Mouse (Mus musculus): Measurements from ENCODE around the gene Arhgap42. TPM values are rescaled to one million over a fixed set of nuclear protein-coding genes. Genes with fewer than 3 reads are reported as not detected.

Gene Arhgap42
- 32.2 and 36.1 TPM in 2 replicates for polyA plus RNA-seq (2015; fragmentation: Nextera tagmentation; extraction: Ambion mirVana)

DNA sequence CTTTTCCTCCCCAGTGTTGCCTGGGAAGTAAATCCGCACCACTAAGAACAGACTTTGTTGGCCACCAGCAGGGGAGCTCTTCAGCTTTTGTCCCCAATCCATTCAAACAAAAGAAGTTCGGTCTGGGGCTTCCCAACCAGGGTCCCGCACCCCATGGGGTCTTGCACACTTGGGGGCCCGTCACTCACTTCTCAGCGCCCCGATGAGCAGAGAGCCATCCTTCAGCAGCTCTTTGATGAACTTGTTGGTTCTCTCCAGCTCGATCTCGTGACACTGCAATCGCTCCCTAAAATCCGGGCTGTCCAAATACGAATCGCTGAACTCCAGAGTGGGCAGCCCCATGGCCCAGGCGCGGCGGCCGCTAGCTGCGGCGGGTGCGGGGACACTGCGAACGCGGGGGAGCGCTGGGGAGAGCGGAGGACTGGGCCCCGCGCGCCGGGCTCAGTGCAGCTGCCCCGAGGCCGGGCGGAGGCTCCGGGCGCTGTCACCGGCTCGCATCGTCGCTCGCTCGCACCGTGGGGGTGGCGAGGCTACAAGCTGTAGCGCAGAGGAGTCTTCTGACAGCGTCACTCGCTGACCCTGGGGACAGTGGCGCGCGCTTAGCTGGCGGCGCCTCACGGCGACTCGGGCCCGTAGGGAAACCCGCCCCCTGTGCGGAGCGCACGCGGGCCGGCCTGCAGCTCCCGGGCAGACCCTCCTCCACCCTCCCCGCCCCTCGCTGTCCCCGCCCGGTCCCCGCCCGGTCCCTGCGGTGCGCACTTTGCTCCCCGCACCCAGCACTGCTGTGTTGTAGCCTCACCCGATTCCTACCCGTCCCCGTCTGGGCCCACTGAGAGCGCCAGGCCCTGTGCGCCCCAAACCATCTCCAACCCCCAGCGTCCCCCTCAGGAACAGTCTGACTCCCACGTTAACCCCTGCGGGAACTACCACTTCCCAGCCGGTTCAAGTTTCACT lies at the start of gene Arhgap42:
Gene Arhgap42 (minus strand): TSS at position 664 of the 954 bp plus-strand sequence.
- Histone ChIP-seq H3K9ac (peak within 1 kb of the TSS; percentile 89), H3K4me3 (replicated peaks) (peak within 1 kb of the TSS; percentile 85), H3K27me3 (replicated peaks) (no peaks in the 10 kb centered on the region), H3K4me2 (peak within 1 kb of the TSS; percentile 62), H3K27ac (peak within 1 kb of the TSS; percentile 94), H3K9me3 (no peaks in the 10 kb centered on the region), H3K36me3 (no peaks in the 10 kb centered on the region), H3K4me1 (no peaks in the 10 kb centered on the region)
- under 1% methylated on average over 74 of the region's 78 CpGs for WGBS
- peak; percentile 93 for ATAC-seq (ENCODE audit: insufficient read depth, low FRiP score, low read depth)

GRCm38 (mm10) chr9:9288140-9288539 lies 49.2 kb upstream of the Arhgap42 start:
- no peak overlapping the region for H3K4me3 ChIP-seq (replicated peaks)
- H3K27ac ChIP-seq = no peak overlapping the region
- no peaks in the 10 kb centered on the region for H3K4me1 ChIP-seq
- no peaks in the 10 kb centered on the region for H3K9me3 ChIP-seq
- 84% methylated on average over 2 of the region's 2 CpGs for WGBS
- H3K27me3 ChIP-seq (replicated peaks) = no peaks in the 10 kb centered on the region
- ATAC-seq (ENCODE audit: insufficient read depth, low FRiP score, low read depth) = no peak
- H3K36me3 ChIP-seq = no peaks in the 10 kb centered on the region
- H3K4me2 ChIP-seq = no peak overlapping the region
- no peak overlapping the region for H3K9ac ChIP-seq

DNA sequence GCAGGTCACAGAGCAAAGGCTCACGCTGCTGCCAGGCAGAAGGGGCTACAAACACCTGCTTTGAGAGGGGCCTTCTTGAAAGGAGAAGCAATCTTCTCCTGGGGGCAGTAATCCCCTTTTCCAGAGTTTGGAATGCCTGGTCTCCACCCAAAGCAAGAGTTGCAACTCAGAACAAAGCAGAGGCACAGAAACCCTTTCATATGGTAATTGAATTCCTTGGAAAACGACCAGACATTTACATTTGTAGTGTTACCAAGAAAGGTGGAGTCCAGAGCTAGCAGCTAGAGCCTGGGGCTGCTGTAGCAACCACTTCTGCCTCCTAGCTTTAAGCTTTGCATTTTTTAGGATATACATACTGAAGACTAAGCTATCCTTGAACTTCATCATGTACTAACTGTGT lies 30.4 kb upstream of the Arhgap42 start:
- no peak overlapping the region for H3K4me2 ChIP-seq
- ATAC-seq (ENCODE audit: insufficient read depth, low FRiP score, low read depth) = no peak
- H3K4me3 ChIP-seq (replicated peaks) = no peak overlapping the region
- WGBS = 23% methylated on average over 2 of the region's 2 CpGs
- H3K27me3 ChIP-seq (replicated peaks) = no peaks in the 10 kb centered on the region
- no peak overlapping the region for H3K9ac ChIP-seq
- no peaks in the 10 kb centered on the region for H3K4me1 ChIP-seq
- no peak overlapping the region for H3K27ac ChIP-seq
- H3K9me3 ChIP-seq = no peaks in the 10 kb centered on the region
- H3K36me3 ChIP-seq = no peaks in the 10 kb centered on the region

- Histone ChIP-seq H3K27ac (no peak overlapping the region), H3K9ac (no peak overlapping the region), H3K9me3 (no peaks in the 10 kb centered on the region), H3K36me3 (no peaks in the 10 kb centered on the region), H3K4me2 (no peak overlapping the region), H3K4me1 (no peaks in the 10 kb centered on the region), H3K4me3 (replicated peaks) (no peak overlapping the region), H3K27me3 (replicated peaks) (no peaks in the 10 kb centered on the region)
- ATAC-seq (ENCODE audit: insufficient read depth, low FRiP score, low read depth) = no peak
- 71% methylated on average over 6 of the region's 6 CpGs for WGBS
Observed at GRCm38 (mm10) chr9:9267606-9268601, 29.0 kb upstream of the Arhgap42 start.

DNA sequence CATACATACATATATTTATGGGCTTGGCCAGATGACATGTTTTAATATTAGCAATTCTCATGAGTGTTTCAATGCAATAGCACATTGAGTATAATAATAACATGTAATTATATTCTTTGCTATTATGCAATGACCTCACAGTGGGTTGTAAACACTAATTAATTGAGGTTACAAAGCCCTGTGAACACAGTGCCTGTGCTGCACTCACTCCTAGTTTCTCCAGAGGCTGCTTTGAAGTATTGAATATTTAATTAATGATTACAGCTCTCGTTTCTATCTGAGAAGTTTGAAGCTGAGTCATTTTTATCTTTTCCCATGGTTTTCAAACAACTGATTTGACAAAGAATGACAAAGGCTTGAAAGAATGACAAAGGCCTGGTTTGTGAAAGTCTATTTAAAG lies 24.6 kb upstream of the Arhgap42 start:
- Histone ChIP-seq H3K9ac (no peak overlapping the region), H3K27me3 (replicated peaks) (no peaks in the 10 kb centered on the region), H3K4me1 (no peaks in the 10 kb centered on the region), H3K9me3 (no peaks in the 10 kb centered on the region), H3K4me3 (replicated peaks) (no peak overlapping the region), H3K36me3 (no peaks in the 10 kb centered on the region), H3K4me2 (no peak overlapping the region), H3K27ac (no peak overlapping the region)
- 50% methylated on average over 1 of the region's 1 CpGs for WGBS
- ATAC-seq (ENCODE audit: insufficient read depth, low FRiP score, low read depth) = no peak

- H3K27me3 ChIP-seq (replicated peaks) = no peaks in the 10 kb centered on the region
- no peak overlapping the region for H3K27ac ChIP-seq
- no peak overlapping the region for H3K4me3 ChIP-seq (replicated peaks)
- H3K4me1 ChIP-seq = no peaks in the 10 kb centered on the region
- no peak overlapping the region for H3K9ac ChIP-seq
- H3K9me3 ChIP-seq = no peaks in the 10 kb centered on the region
- ATAC-seq (ENCODE audit: insufficient read depth, low FRiP score, low read depth) = no peak
- WGBS = 58% methylated on average over 2 of the region's 2 CpGs
- H3K36me3 ChIP-seq = no peaks in the 10 kb centered on the region
- no peak overlapping the region for H3K4me2 ChIP-seq
Observed at GRCm38 (mm10) chr9:9262479-9262878, 23.6 kb upstream of the Arhgap42 start.

DNA sequence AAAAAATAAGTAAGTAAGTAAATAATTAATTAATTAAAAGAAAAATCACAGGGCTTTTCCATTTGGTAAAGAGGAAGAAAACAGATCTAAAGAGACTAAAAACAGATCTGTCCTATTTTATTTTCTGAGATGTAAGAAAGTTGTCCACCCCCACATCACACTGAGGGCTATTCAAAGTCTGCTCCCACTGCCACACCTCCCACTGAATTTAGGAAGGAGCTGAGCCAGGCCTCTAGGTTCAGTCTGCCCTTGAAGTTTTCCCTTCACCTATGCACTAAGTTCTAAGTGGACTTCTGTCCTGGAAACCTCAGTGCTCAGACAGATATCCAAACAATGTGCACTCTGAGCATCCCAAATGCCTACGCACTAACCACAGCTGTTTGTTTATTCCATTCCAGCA lies 15.9 kb upstream of the Arhgap42 start:
- H3K27me3 ChIP-seq (replicated peaks) = no peaks in the 10 kb centered on the region
- no peak overlapping the region for H3K27ac ChIP-seq
- no peak overlapping the region for H3K4me3 ChIP-seq (replicated peaks)
- no peak overlapping the region for H3K9ac ChIP-seq
- no peaks in the 10 kb centered on the region for H3K4me1 ChIP-seq
- H3K36me3 ChIP-seq = no peaks in the 10 kb centered on the region
- no peaks in the 10 kb centered on the region for H3K9me3 ChIP-seq
- WGBS = 63% methylated on average over 1 of the region's 1 CpGs
- no peak for ATAC-seq (ENCODE audit: insufficient read depth, low FRiP score, low read depth)
- no peak overlapping the region for H3K4me2 ChIP-seq

GRCm38 (mm10) chr9:9248529-9248928 lies 9.6 kb upstream of the Arhgap42 start:
- no peak overlapping the region for H3K27ac ChIP-seq
- WGBS = 26% methylated on average over 2 of the region's 2 CpGs
- no peak overlapping the region for H3K4me2 ChIP-seq
- no peak overlapping the region for H3K9ac ChIP-seq
- no peaks in the 10 kb centered on the region for H3K36me3 ChIP-seq
- no peak overlapping the region for H3K4me3 ChIP-seq (replicated peaks)
- no peak for ATAC-seq (ENCODE audit: insufficient read depth, low FRiP score, low read depth)
- H3K4me1 ChIP-seq = peaks cover 8% of the 10 kb centered on the region; the same call in 1 of the 2 replicates
- H3K9me3 ChIP-seq = no peaks in the 10 kb centered on the region
- H3K27me3 ChIP-seq (replicated peaks) = no peaks in the 10 kb centered on the region

DNA sequence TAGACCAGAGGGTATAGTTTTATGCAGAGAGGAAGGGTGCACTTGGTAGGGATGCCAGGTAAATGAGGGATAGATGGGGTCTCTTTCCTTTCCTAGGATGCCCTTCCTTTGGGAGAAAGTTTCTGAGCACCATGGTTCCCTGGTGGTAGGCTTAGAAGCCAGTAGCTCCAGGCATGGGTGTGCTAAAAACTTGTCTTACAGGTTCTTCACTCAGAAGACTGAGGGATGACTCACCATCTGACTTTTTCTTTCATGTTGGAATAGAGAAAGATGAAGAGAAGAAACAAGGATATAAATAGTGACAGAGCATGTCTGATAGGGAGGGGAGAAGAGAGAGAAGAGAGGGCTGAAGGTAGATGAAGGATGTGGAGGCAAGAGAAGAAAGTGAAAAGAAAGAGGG lies 7.1 kb upstream of the Arhgap42 start:
- Histone ChIP-seq H3K4me1 (peaks cover 8% of the 10 kb centered on the region; the same call in 1 of the 2 replicates), H3K27ac (no peak overlapping the region), H3K27me3 (replicated peaks) (no peaks in the 10 kb centered on the region), H3K36me3 (no peaks in the 10 kb centered on the region), H3K9me3 (no peaks in the 10 kb centered on the region), H3K4me3 (replicated peaks) (no peak overlapping the region), H3K4me2 (no peak overlapping the region), H3K9ac (no peak overlapping the region)
- ATAC-seq (ENCODE audit: insufficient read depth, low FRiP score, low read depth) = no peak

DNA sequence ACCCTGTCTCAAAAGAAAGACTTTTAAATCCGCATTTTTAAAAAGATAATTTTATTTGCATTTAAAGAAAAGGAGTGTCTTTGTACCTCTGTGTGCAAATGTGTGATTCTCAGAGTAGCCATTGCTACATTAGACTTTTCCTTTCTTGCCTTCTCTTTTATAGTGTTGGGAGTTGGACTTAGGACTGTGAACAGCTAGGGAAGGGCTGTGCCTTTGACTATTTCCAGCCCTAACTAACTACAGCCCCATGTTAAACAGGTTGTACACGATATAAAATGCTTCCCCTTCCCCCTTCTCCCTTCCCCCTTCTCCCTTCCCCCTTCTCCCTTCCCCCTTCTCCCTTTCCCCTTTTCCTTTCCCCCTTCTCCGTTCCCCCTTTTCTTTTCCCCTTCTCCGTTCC lies 4.9 kb upstream of the Arhgap42 start:
- Histone ChIP-seq H3K27me3 (replicated peaks) (no peaks in the 10 kb centered on the region), H3K9ac (no peak overlapping the region), H3K4me1 (peaks cover 8% of the 10 kb centered on the region; the same call in 1 of the 2 replicates), H3K9me3 (no peaks in the 10 kb centered on the region), H3K36me3 (no peaks in the 10 kb centered on the region), H3K4me2 (no peak overlapping the region), H3K4me3 (replicated peaks) (no peak overlapping the region), H3K27ac (no peak overlapping the region)
- no peak for ATAC-seq (ENCODE audit: insufficient read depth, low FRiP score, low read depth)
- WGBS = 60% methylated on average over 4 of the region's 4 CpGs

DNA sequence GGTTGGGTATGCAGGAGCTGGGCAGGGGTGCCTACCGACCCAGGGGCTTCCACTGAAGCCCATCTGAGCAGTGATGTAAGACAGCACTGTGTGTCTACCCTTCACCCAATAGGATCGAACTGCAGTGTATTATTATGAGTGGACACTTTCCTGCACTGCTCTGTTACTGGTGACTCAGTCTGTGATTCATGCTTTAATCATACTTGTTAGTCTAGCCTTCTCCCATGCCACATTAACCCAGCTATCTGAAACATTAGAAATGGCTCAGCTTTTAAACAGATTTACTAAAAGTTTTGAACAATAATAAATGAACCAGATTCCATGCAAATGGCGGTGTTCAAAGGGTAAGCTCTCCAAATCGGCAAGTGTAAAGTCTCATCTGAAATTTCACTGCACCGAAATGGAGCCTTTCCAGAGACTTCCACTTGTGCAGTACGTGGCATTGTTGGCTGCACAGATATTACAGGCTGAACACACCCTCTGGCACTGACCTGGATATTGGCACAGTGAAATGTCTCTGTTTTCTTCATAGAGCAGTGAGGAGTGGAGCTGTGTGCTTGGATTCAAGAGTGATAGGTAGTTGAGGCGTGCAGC lies 2.4 kb upstream of the Arhgap42 start:
- no peak overlapping the region for H3K4me2 ChIP-seq
- H3K27me3 ChIP-seq (replicated peaks) = no peaks in the 10 kb centered on the region
- 80% methylated on average over 7 of the region's 7 CpGs for WGBS
- H3K4me1 ChIP-seq = peaks cover 8% of the 10 kb centered on the region; the same call in 1 of the 2 replicates
- H3K9me3 ChIP-seq = no peaks in the 10 kb centered on the region
- ATAC-seq (ENCODE audit: insufficient read depth, low FRiP score, low read depth) = no peak
- H3K27ac ChIP-seq = no peak overlapping the region
- no peak overlapping the region for H3K4me3 ChIP-seq (replicated peaks)
- no peak overlapping the region for H3K9ac ChIP-seq
- H3K36me3 ChIP-seq = no peaks in the 10 kb centered on the region
